Mouse (Mus musculus) liver, postnatal 0 days (tissue): ENCODE data around the gene Rnf20.

Source experiments
- CTCF ChIP-seq: sonication (generic); IDR thresholded peaks from 2 replicates; pipeline ENCODE4 v1.5.1; 2016; ENCODE audit warnings: antibody characterized with exemption, low read depth
- EP300 ChIP-seq: IDR thresholded peaks from 2 replicates; pipeline ENCODE4 v1.6.1; 2016; ENCODE audit warnings: antibody characterized with exemption, low read depth, mild to moderate bottlenecking

DNA sequence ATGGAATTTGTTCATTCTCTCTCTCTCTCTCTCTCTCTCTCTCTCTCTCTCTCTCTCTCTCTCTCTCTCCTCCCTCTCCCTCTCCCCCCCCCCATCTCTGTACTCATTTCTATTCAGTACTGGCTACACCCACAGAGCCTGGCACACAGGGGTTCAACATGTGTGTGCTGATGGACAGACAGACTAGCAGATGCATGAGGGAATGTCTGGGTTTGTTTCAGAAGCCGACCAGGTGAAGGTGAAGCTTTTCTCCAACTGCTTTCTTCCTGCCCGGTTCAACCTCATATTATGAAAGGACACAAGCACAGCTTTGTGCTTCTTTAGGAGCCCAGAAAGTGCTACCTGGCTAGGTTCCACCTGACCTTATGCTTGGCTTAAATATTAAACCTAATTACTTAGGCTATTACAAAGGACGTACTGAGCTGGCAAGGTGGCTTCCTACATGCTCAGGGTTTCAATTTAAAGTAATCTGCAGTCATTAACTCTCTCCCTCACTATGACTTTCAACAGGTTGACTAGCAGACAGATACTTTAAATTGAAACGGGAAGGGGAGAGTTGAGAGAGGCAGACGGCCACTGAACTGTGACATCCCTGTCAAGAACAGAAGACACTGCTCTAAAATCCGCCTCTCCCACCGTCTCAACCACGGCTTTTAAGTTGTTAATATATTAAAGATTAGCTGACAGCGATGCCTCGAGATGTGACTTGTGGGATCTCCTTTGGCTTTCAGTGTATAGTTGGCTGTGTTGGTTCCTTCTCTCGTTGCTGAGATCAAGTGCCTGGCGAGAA lies 59.8 kb downstream of the Rnf20 start:
- TF ChIP-seq CTCF (no peak), EP300 (no peak)
